Mouse (Mus musculus): ENCODE measurements around the gene Rnft2. TPM values are rescaled to one million over a fixed set of nuclear protein-coding genes. Genes with fewer than 3 reads are reported as not detected.

Rnft2 gene
- polyA plus RNA-seq, 1 experiment from 2014 or later, result 3.4 TPM

- peaks cover 45% of the 10 kb centered on the region for H3K36me3 ChIP-seq (ENCODE audit: insufficient read depth)
These were observed 12.1 kb upstream of the Rnft2 start for GRCm38 (mm10) chr5:118256981-118257380.

GRCm38 (mm10) chr5:118253551-118253950, 8.6 kb upstream of the Rnft2 start:
- peaks cover 18% of the 10 kb centered on the region; the same call in 1 of the 2 replicates for H3K36me3 ChIP-seq (ENCODE audit: insufficient read depth)
- H3K9ac ChIP-seq, result no peak overlapping the region
- no peak for TF ChIP-seq CTCF (IDR thresholded peaks at IDR 0.05; ENCODE audit: low read depth)
- ATAC-seq (ENCODE audit: insufficient read depth) (no peak), DNase-seq (no peak)
- H3K27ac ChIP-seq (ENCODE audit: low read depth), result no peak overlapping the region
- H3K9me3 ChIP-seq (ENCODE audit: low read depth, low read length), result no peaks in the 10 kb centered on the region
- 76% methylated on average over 3 of the region's 3 CpGs for WGBS
- H3K4me2 ChIP-seq, result no peak overlapping the region
- no peaks in the 10 kb centered on the region for H3K27me3 ChIP-seq (ENCODE audit: insufficient read depth, low read length)
- no peak overlapping the region for H3K4me3 ChIP-seq (ENCODE audit: low read depth, low read length)
- H3K4me1 ChIP-seq (ENCODE audit: insufficient read depth), result no peaks in the 10 kb centered on the region

More at GRCm38 (mm10) chr5:118256981-118257380, 12.1 kb upstream of the Rnft2 start:
- Histone ChIP-seq H3K4me2 (no peak overlapping the region), H3K4me1 (ENCODE audit: insufficient read depth) (0 out of 2 replicates have a peak, but pooled peaks cover 7% of the 10 kb centered on the region), H3K27ac (ENCODE audit: low read depth) (no peak overlapping the region), H3K27me3 (ENCODE audit: insufficient read depth, low read length) (no peaks in the 10 kb centered on the region), H3K9me3 (ENCODE audit: low read depth, low read length) (no peaks in the 10 kb centered on the region), H3K4me3 (ENCODE audit: low read depth, low read length) (no peak overlapping the region), H3K9ac (no peak overlapping the region)
- ATAC-seq (ENCODE audit: insufficient read depth), result no peak
- DNase-seq, result no peak
- WGBS, result 90% methylated on average over 4 of the region's 4 CpGs
- TF ChIP-seq CTCF (IDR thresholded peaks at IDR 0.05; ENCODE audit: low read depth), result peak; percentile 35

- DNase-seq (no peak), ATAC-seq (ENCODE audit: insufficient read depth) (no peak)
- H3K9ac ChIP-seq, result no peak overlapping the region
- H3K9me3 ChIP-seq (ENCODE audit: low read depth, low read length), result no peaks in the 10 kb centered on the region
- 0 out of 2 replicates have a peak, but pooled peaks cover 5% of the 10 kb centered on the region for H3K4me1 ChIP-seq (ENCODE audit: insufficient read depth)
- no peaks in the 10 kb centered on the region for H3K27me3 ChIP-seq (ENCODE audit: insufficient read depth, low read length)
- 84% methylated on average over 6 of the region's 7 CpGs for WGBS
- H3K4me3 ChIP-seq (ENCODE audit: low read depth, low read length), result no peak overlapping the region
- no peak overlapping the region for H3K27ac ChIP-seq (ENCODE audit: low read depth)
- H3K4me2 ChIP-seq, result no peak overlapping the region
- 0 out of 2 replicates have a peak, but pooled peaks cover 4% of the 10 kb centered on the region for H3K36me3 ChIP-seq (ENCODE audit: insufficient read depth)
- TF ChIP-seq CTCF (IDR thresholded peaks at IDR 0.05; ENCODE audit: low read depth), result no peak
These were observed 6.1 kb upstream of the Rnft2 start for GRCm38 (mm10) chr5:118250987-118251386.

- H3K27ac ChIP-seq (ENCODE audit: low read depth), result no peak overlapping the region
- no peak for TF ChIP-seq CTCF (IDR thresholded peaks at IDR 0.05; ENCODE audit: low read depth)
- no peaks in the 10 kb centered on the region for H3K27me3 ChIP-seq (ENCODE audit: insufficient read depth, low read length)
- no peaks in the 10 kb centered on the region for H3K9me3 ChIP-seq (ENCODE audit: low read depth, low read length)
- no peak overlapping the region for H3K4me3 ChIP-seq (ENCODE audit: low read depth, low read length)
- DNase-seq (no peak), ATAC-seq (ENCODE audit: insufficient read depth) (no peak)
- H3K36me3 ChIP-seq (ENCODE audit: insufficient read depth), result no peaks in the 10 kb centered on the region
- no peak overlapping the region for H3K9ac ChIP-seq
- H3K4me2 ChIP-seq, result no peak overlapping the region
- H3K4me1 ChIP-seq (ENCODE audit: insufficient read depth), result 0 out of 2 replicates have a peak, but pooled peaks cover 7% of the 10 kb centered on the region
- 84% methylated on average over 8 of the region's 8 CpGs for WGBS
These were observed 2.5 kb upstream of the Rnft2 start for GRCm38 (mm10) chr5:118247378-118247777.

GRCm38 (mm10) chr5:118245606-118246308, 841 bp upstream of the Rnft2 start:
- peak overlapping the region; percentile 63; the same call in 1 of the 2 replicates for H3K27ac ChIP-seq (ENCODE audit: low read depth)
- ATAC-seq (ENCODE audit: insufficient read depth) (no peak; the same call in 1 of the 2 replicates), DNase-seq (no peak)
- 0 out of 2 replicates have a peak, but pooled peaks cover 7% of the 10 kb centered on the region for H3K4me1 ChIP-seq (ENCODE audit: insufficient read depth)
- TF ChIP-seq CTCF (IDR thresholded peaks at IDR 0.05; ENCODE audit: low read depth), result no peak
- 4% methylated on average over 15 of the region's 15 CpGs for WGBS
- H3K36me3 ChIP-seq (ENCODE audit: insufficient read depth), result 0 out of 2 replicates have a peak, but pooled peaks cover 7% of the 10 kb centered on the region
- H3K27me3 ChIP-seq (ENCODE audit: insufficient read depth, low read length), result no peaks in the 10 kb centered on the region
- H3K4me2 ChIP-seq, result peak overlapping the region; percentile 65
- no peaks in the 10 kb centered on the region for H3K9me3 ChIP-seq (ENCODE audit: low read depth, low read length)
- H3K4me3 ChIP-seq (ENCODE audit: low read depth, low read length), result peak overlapping the region; percentile 70
- H3K9ac ChIP-seq, result peak overlapping the region; percentile 68

- Histone ChIP-seq H3K4me3 (ENCODE audit: low read depth, low read length) (no peak overlapping the region), H3K4me1 (ENCODE audit: insufficient read depth) (0 out of 2 replicates have a peak, but pooled peaks cover 3% of the 10 kb centered on the region), H3K9ac (no peak overlapping the region), H3K27me3 (ENCODE audit: insufficient read depth, low read length) (no peaks in the 10 kb centered on the region), H3K36me3 (ENCODE audit: insufficient read depth) (peaks cover 21% of the 10 kb centered on the region; the same call in 1 of the 2 replicates), H3K4me2 (no peak overlapping the region), H3K27ac (ENCODE audit: low read depth) (no peak overlapping the region), H3K9me3 (ENCODE audit: low read depth, low read length) (no peaks in the 10 kb centered on the region)
- no peak for TF ChIP-seq CTCF (IDR thresholded peaks at IDR 0.05; ENCODE audit: low read depth)
- DNase-seq, result no peak
- 78% methylated on average over 12 of the region's 12 CpGs for WGBS
- ATAC-seq (ENCODE audit: insufficient read depth), result no peak
These were observed 5.2 kb downstream of the Rnft2 start for GRCm38 (mm10) chr5:118239671-118240070.

GRCm38 (mm10) chr5:118236891-118237290, 8.0 kb downstream of the Rnft2 start:
- no peak for ATAC-seq (ENCODE audit: insufficient read depth)
- peaks cover 21% of the 10 kb centered on the region; the same call in 1 of the 2 replicates for H3K36me3 ChIP-seq (ENCODE audit: insufficient read depth)
- H3K27me3 ChIP-seq (ENCODE audit: insufficient read depth, low read length), result no peaks in the 10 kb centered on the region
- DNase-seq, result no peak
- WGBS, result 75% methylated on average over 12 of the region's 12 CpGs
- H3K27ac ChIP-seq (ENCODE audit: low read depth), result no peak overlapping the region
- no peaks in the 10 kb centered on the region for H3K9me3 ChIP-seq (ENCODE audit: low read depth, low read length)
- no peak overlapping the region for H3K4me2 ChIP-seq
- TF ChIP-seq CTCF (IDR thresholded peaks at IDR 0.05; ENCODE audit: low read depth), result no peak
- no peaks in the 10 kb centered on the region for H3K4me1 ChIP-seq (ENCODE audit: insufficient read depth)
- no peak overlapping the region for H3K4me3 ChIP-seq (ENCODE audit: low read depth, low read length)
- no peak overlapping the region for H3K9ac ChIP-seq

All from lung, embryonic 14.5 days (tissue).